Mouse (Mus musculus): ENCODE measurements around the gene Blnk. TPM values are rescaled to one million over a fixed set of nuclear protein-coding genes. Genes with fewer than 3 reads are reported as not detected.
A peak's percentile ranks its signal among the peaks of the same experiment; 100 is the strongest.

The Blnk gene
- polyA plus RNA-seq, 1 experiment from 2014 or later = 2.2 TPM

DNA sequence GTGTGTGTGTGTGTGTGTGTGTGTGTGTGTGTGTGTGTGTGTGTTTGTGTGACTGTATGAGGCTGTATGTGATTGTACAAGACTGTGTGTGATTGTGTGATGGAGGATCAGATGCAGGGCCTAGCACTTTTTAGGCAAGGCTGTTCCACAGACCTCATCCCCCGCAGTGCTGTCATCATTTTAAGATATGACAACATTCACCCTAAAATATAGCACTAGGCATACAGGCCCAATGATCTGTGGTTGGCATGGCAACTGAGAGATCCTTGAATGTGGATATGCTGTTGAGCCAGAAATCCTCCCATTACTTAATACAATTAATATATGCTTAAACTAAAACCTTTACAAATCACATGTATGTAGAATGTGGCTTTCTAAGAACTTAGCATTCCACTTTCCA lies 9.8 kb downstream of the Blnk start:
- Histone ChIP-seq H3K27ac (no peak overlapping the region), H3K9me3 (no peaks in the 10 kb centered on the region), H3K4me1 (no peaks in the 10 kb centered on the region), H3K9ac (no peak overlapping the region), H3K27me3 (no peaks in the 10 kb centered on the region), H3K4me2 (no peak overlapping the region), H3K36me3 (no peaks in the 10 kb centered on the region), H3K4me3 (no peak overlapping the region)
- no peak for ATAC-seq (ENCODE audit: insufficient number of reproducible peaks, insufficient read depth, low FRiP score, low TSS enrichment, low read depth)
- WGBS = 96% methylated on average over 1 of the region's 1 CpGs

DNA sequence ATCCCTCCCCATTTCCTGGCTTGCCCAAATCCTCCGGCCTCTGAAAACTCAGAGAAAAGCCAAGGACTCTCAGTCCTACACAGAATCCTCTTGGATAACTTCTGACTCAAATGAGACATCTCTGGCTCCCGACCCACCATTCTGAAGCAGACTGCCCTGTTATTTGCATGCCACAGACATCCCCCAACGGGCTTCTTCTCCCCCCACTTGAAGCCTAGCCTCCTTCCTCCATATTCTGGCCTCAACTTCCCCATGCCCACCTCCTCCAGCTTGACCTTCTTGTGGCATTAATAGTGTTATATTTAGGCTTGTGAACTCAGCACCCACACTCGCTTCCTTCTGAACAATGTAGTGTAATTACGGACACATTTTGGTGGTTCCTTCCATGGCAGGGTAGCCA lies 13.7 kb downstream of the Blnk start:
- no peaks in the 10 kb centered on the region for H3K36me3 ChIP-seq
- no peak overlapping the region for H3K27ac ChIP-seq
- no peaks in the 10 kb centered on the region for H3K4me1 ChIP-seq
- H3K9me3 ChIP-seq = no peaks in the 10 kb centered on the region
- ATAC-seq (ENCODE audit: insufficient number of reproducible peaks, insufficient read depth, low FRiP score, low TSS enrichment, low read depth) = no peak
- WGBS = 75% methylated on average over 5 of the region's 5 CpGs
- no peaks in the 10 kb centered on the region for H3K27me3 ChIP-seq
- no peak overlapping the region for H3K4me2 ChIP-seq
- H3K4me3 ChIP-seq = no peak overlapping the region
- H3K9ac ChIP-seq = no peak overlapping the region

DNA sequence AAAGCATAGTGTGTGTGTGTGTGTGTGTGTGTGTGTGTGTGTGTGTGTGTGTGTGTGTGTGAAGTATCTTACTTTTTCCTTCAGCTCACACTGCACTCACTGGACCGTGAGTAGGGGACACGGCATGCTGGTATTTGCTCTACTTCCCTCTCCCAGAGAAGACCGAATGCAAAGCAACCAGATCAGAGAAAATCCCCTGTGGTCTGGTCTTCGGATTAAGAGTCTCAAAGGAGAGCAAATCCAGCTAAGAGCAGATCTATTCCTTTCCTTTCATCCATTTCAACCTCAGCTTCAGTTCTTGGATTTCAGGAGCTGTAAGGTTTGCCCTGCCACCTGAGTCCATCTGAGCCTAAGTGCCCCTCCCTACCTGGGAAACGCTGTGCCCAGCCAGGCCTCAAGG lies 16.3 kb downstream of the Blnk start:
- H3K9ac ChIP-seq = no peak overlapping the region
- no peaks in the 10 kb centered on the region for H3K4me1 ChIP-seq
- no peak overlapping the region for H3K4me3 ChIP-seq
- H3K27me3 ChIP-seq = no peaks in the 10 kb centered on the region
- no peaks in the 10 kb centered on the region for H3K36me3 ChIP-seq
- no peaks in the 10 kb centered on the region for H3K9me3 ChIP-seq
- no peak for ATAC-seq (ENCODE audit: insufficient number of reproducible peaks, insufficient read depth, low FRiP score, low TSS enrichment, low read depth)
- H3K27ac ChIP-seq = no peak overlapping the region
- 34% methylated on average over 5 of the region's 5 CpGs for WGBS
- H3K4me2 ChIP-seq = no peak overlapping the region

- ATAC-seq (ENCODE audit: insufficient number of reproducible peaks, insufficient read depth, low FRiP score, low TSS enrichment, low read depth) = no peak
- WGBS = 81% methylated on average over 11 of the region's 11 CpGs
Measured at GRCm38 (mm10) chr19:40976946-40977917, 17.1 kb downstream of the Blnk start.

GRCm38 (mm10) chr19:40971273-40971914 lies 22.9 kb downstream of the Blnk start:
- Histone ChIP-seq H3K27me3 (no peaks in the 10 kb centered on the region), H3K9me3 (no peaks in the 10 kb centered on the region), H3K36me3 (no peaks in the 10 kb centered on the region), H3K27ac (no peak overlapping the region), H3K9ac (no peak overlapping the region), H3K4me1 (no peaks in the 10 kb centered on the region), H3K4me2 (no peak overlapping the region), H3K4me3 (no peak overlapping the region)
- 77% methylated on average over 5 of the region's 5 CpGs for WGBS
- no peak for ATAC-seq (ENCODE audit: insufficient number of reproducible peaks, insufficient read depth, low FRiP score, low TSS enrichment, low read depth)

More at GRCm38 (mm10) chr19:40976946-40977917, 17.1 kb downstream of the Blnk start:
- no peaks in the 10 kb centered on the region for H3K36me3 ChIP-seq
- H3K9ac ChIP-seq = no peak overlapping the region
- no peak overlapping the region for H3K27ac ChIP-seq
- H3K9me3 ChIP-seq = no peaks in the 10 kb centered on the region
- H3K27me3 ChIP-seq = no peaks in the 10 kb centered on the region
- H3K4me1 ChIP-seq = no peaks in the 10 kb centered on the region
- H3K4me3 ChIP-seq = no peak overlapping the region
- H3K4me2 ChIP-seq = no peak overlapping the region

DNA sequence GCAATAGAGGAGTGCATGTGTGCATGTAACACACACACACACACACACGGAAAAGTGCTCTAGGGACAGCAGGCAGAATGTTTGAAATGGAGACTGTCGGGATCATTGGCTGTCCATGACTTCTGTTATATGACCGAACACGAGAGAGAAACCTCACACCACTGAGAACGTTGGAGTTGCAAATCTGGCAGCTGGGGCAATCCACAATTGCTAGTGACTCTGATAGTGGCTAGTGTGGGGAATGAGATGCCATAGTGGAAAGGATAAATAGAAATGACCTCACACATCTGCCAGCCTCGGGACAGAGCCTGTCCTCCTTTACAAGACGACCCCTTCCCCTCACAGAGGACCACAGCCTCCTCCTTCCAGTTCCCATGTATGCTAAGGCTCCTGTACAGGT lies 23.6 kb downstream of the Blnk start:
- H3K9me3 ChIP-seq = no peaks in the 10 kb centered on the region
- no peaks in the 10 kb centered on the region for H3K4me1 ChIP-seq
- 79% methylated on average over 7 of the region's 7 CpGs for WGBS
- ATAC-seq (ENCODE audit: insufficient number of reproducible peaks, insufficient read depth, low FRiP score, low TSS enrichment, low read depth) = no peak
- H3K4me3 ChIP-seq = no peak overlapping the region
- no peak overlapping the region for H3K9ac ChIP-seq
- H3K27me3 ChIP-seq = no peaks in the 10 kb centered on the region
- no peaks in the 10 kb centered on the region for H3K36me3 ChIP-seq
- H3K27ac ChIP-seq = no peak overlapping the region
- no peak overlapping the region for H3K4me2 ChIP-seq

DNA sequence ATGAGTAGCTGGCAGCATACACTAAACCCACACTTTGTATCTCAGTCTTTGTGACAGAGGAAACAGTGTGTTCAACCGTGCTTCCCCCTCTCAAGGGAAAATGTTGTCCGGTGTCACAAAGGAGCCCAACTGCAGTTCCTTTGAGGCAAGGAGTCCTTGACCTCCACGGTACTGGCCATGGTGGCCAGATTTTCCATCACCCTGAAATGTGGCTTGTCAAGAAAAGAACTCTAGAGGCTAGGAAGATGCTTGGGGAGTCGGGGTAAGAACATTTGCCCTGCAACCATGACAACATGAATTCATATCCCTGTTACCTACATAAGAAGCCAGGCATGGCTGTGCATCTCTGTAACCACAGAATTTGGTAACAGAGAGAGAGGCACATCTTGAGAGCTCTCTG lies 24.0 kb downstream of the Blnk start:
- H3K9me3 ChIP-seq = no peaks in the 10 kb centered on the region
- H3K27me3 ChIP-seq = no peaks in the 10 kb centered on the region
- ATAC-seq (ENCODE audit: insufficient number of reproducible peaks, insufficient read depth, low FRiP score, low TSS enrichment, low read depth) = no peak
- H3K36me3 ChIP-seq = no peaks in the 10 kb centered on the region
- H3K4me3 ChIP-seq = no peak overlapping the region
- no peak overlapping the region for H3K9ac ChIP-seq
- H3K4me1 ChIP-seq = no peaks in the 10 kb centered on the region; the same call in 1 of the 2 replicates
- H3K27ac ChIP-seq = no peak overlapping the region
- WGBS = 74% methylated on average over 4 of the region's 4 CpGs
- no peak overlapping the region for H3K4me2 ChIP-seq

GRCm38 (mm10) chr19:40964936-40965850 lies 29.1 kb downstream of the Blnk start:
- H3K36me3 ChIP-seq = no peaks in the 10 kb centered on the region
- ATAC-seq (ENCODE audit: insufficient number of reproducible peaks, insufficient read depth, low FRiP score, low TSS enrichment, low read depth) = no peak
- no peak overlapping the region for H3K4me3 ChIP-seq
- no peak overlapping the region for H3K9ac ChIP-seq
- H3K27me3 ChIP-seq = no peaks in the 10 kb centered on the region
- WGBS = 66% methylated on average over 6 of the region's 6 CpGs
- H3K4me2 ChIP-seq = no peak overlapping the region
- H3K9me3 ChIP-seq = no peaks in the 10 kb centered on the region
- H3K27ac ChIP-seq = no peak overlapping the region
- no peaks in the 10 kb centered on the region; the same call in 1 of the 2 replicates for H3K4me1 ChIP-seq

GRCm38 (mm10) chr19:40964367-40964891 lies 29.9 kb downstream of the Blnk start:
- H3K27ac ChIP-seq = 0 out of 2 replicates have a peak overlapping the region, but pooled peaks have one; percentile 16
- WGBS = 59% methylated on average over 3 of the region's 3 CpGs

DNA sequence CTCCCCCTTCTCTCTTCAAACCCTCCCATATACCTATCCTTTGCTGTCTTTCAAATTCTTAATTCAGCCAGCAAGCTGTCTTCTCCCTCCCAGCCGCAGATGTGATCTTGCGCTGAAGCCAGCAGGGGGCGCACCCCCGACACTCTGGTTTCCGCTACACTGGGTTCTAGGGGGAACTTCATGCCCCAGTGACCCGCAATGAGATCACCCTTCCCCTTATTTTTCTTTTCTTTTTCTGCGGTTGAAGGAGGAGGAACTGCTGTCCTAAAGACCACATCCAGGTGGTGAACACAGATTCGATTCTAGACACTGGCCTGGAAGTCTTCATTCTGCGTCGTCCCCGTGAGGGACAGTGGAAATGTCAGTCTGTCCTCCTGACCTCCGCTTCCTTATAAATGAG lies 31.3 kb downstream of the Blnk start:
- H3K9me3 ChIP-seq = no peaks in the 10 kb centered on the region
- no peak for ATAC-seq (ENCODE audit: insufficient number of reproducible peaks, insufficient read depth, low FRiP score, low TSS enrichment, low read depth)
- no peaks in the 10 kb centered on the region for H3K27me3 ChIP-seq
- H3K27ac ChIP-seq = no peak overlapping the region
- H3K4me1 ChIP-seq = no peaks in the 10 kb centered on the region; the same call in 1 of the 2 replicates
- 43% methylated on average over 12 of the region's 12 CpGs for WGBS
- H3K4me2 ChIP-seq = no peak overlapping the region
- no peaks in the 10 kb centered on the region for H3K36me3 ChIP-seq
- no peak overlapping the region for H3K4me3 ChIP-seq
- no peak overlapping the region for H3K9ac ChIP-seq

More at GRCm38 (mm10) chr19:40964367-40964891, 29.9 kb downstream of the Blnk start:
- H3K4me2 ChIP-seq = no peak overlapping the region
- H3K36me3 ChIP-seq = no peaks in the 10 kb centered on the region
- H3K4me1 ChIP-seq = no peaks in the 10 kb centered on the region; the same call in 1 of the 2 replicates
- no peaks in the 10 kb centered on the region for H3K9me3 ChIP-seq
- H3K9ac ChIP-seq = no peak overlapping the region
- H3K4me3 ChIP-seq = no peak overlapping the region
- H3K27me3 ChIP-seq = no peaks in the 10 kb centered on the region
- no peak for ATAC-seq (ENCODE audit: insufficient number of reproducible peaks, insufficient read depth, low FRiP score, low TSS enrichment, low read depth)

DNA sequence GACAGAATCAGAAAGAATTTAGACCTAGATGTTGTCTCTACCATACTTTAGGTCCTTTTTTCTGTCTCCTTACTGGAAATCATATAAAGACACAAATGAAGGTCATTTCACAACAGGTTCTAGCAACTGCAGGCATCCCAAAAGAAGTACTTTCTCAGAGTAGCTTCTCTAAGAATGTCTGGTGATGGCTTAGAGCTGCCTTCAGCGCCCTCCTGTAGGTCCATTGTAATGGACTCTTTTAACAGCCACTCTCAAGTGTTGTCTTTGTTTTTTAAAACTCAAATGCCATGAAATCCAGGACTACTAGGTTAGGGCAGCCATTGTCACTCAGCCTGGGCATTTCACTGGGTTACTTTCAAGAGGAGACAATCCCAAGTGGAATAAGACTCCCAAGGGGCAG lies 35.4 kb downstream of the Blnk start:
- Histone ChIP-seq H3K4me1 (no peaks in the 10 kb centered on the region), H3K27me3 (no peaks in the 10 kb centered on the region), H3K4me2 (no peak overlapping the region), H3K36me3 (no peaks in the 10 kb centered on the region), H3K4me3 (no peak overlapping the region), H3K9me3 (no peaks in the 10 kb centered on the region), H3K9ac (no peak overlapping the region), H3K27ac (no peak overlapping the region)
- 35% methylated on average over 1 of the region's 1 CpGs for whole genome bisulfite sequencing
- ATAC-seq (ENCODE audit: insufficient number of reproducible peaks, insufficient read depth, low FRiP score, low TSS enrichment, low read depth) = no peak

Measured in embryonic facial prominence, embryonic 13.5 days (tissue).